Mouse (Mus musculus): ENCODE results near the gene Ipo7.

Ipo7 gene

DNA sequence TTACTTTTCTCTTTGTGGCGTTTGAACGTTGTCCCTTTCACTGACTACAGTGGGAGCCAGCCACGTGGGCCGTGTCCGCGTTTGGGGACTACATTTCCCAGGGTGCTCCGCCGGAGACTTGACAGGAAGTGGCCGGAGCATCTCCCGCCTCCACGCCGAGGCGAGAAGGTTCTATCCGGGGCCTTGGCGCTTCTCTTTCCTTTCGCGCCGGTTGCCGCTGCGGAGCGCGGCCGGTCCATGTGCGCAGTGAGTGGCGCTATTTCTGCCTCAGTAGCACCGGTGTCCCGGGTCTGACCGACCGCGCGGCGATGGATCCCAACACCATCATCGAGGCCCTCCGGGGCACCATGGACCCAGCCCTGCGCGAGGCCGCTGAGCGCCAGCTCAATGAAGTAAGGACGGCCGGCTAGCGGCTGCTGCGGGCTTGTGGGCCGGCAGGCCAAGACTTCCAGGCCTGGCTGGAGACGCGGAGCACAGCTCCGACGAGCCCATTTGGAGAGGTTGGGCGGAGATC is at the start of gene Ipo7:
Gene Ipo7, plus strand, starts transcription at position 158 of the 514 bp plus-strand sequence.
- under 1% methylated on average over 48 of the region's 48 CpGs for WGBS

DNA sequence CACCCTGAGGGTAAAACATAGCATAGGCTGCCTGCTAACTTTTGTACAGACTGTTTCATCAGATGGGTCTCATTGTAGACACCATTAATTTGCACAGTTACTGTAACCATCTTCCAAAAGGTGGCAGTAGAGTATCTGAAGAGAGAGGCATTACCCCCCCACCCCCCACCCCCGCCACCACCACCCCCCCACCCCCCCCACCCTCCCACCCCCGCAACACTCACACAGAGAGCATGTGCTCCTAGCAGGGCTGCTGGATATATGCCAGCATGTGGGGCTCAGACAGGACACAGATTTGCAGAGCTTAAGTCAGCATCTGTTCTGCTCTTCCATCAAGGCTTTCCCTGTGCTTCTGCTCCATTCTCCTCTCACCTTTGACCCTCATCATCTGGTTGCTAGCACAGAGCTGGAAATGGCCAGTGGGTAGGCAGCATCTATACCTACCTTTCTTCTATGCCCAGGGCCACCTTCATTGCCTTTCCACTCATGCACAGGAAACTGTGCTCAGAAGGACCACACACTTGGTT is 49.1 kb upstream of the Ipo7 start:
- WGBS, result 8% methylated on average over 2 of the region's 2 CpGs

DNA sequence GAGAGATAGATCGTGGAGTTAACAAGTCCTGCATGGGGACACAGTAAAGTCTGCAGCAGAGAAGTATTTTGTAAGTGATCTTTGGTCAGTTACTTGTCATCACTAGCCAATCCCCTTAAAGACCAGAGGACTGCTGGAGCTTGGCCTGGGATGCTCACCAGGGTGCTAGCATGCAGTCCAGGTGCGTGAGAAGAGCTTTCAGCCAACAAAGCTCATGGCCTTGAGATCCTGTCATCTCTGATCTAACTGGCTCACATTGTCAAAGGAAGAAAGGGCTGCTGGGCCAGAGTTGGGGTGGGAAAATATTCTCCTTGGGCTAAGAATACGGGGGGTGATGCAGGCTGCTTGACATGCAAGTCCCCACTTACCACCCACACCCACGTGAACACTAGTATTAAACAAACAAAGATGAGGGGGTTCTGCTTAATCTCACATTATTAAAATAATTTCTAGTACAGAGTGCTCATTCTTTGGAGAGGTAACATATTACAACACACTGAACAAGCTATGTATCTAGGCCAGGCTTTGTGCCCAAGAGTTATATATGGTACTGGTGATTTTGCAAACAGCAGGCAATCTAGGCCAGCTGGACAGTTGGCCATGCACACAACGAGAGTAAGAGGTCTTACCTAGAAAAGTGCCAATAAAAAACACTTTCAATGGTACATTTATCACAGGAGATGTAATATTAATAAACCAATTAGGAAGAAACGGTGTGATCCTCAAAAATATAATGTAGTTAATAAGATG is 41.9 kb upstream of the Ipo7 start:
- WGBS, result 75% methylated on average over 6 of the region's 6 CpGs

DNA sequence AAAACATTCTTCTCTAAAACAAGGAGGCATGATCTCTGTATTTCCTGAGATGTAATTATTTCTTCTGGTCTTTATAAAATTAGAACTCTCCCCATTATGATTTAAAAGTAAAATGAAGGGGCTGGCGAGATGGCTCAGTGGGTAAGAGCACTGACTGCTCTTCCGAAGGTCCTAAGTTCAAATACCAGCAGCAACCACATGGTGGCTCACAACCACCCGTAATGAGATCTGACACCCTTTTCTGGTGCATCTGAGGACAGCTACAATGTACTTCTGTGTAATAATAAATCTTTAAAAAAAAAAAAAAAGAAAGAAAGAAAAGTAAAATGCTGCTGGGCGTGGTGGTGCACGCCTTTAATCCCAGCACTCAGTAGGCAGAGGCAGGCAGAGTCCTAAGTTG is 40.9 kb upstream of the Ipo7 start:
- 58% methylated on average over 5 of the region's 5 CpGs for WGBS

DNA sequence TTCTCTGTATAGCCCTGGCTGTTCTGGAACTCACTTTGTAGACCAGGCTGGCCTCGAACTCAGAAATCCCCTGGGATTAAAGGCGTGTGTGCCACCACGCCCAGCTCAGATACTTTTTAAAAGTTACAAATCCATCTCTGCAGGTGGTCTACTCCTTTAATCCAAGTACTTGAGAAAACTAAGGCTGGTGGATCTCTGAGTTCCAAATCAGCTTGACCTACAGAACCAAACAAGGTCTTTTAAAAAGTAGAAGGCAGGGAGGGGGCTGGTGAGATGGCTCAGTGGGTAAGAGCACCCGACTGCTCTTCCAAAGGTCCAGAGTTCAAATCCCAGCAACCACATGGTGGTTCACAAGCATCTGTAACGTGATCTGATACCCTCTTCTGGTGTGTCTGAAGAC is 33.5 kb upstream of the Ipo7 start:
- WGBS, result 72% methylated on average over 5 of the region's 5 CpGs

DNA sequence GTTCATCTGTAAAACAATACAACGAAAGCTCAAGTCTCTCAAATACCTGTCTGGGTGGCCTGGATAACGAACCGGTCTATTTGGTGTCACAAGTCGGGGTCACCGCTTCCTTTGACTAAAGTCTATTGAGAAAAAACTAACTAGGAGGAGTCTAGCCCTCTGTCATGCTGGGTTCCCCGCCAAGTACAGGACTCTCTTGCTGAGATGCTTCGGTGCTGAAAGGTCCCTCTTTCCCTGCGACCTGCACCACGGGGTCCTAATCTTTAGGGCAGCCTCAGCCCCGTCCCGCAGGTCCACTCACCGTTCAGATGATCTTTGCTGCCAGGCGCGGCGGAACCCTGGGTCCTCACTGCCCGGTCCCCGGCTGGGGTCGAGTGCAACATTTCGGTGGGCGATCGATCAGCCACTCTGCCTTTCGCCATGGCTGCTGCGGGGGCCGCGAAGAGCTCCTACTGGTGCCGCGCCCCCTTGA is 32.4 kb upstream of the Ipo7 start:
- WGBS, result under 1% methylated on average over 27 of the region's 27 CpGs

DNA sequence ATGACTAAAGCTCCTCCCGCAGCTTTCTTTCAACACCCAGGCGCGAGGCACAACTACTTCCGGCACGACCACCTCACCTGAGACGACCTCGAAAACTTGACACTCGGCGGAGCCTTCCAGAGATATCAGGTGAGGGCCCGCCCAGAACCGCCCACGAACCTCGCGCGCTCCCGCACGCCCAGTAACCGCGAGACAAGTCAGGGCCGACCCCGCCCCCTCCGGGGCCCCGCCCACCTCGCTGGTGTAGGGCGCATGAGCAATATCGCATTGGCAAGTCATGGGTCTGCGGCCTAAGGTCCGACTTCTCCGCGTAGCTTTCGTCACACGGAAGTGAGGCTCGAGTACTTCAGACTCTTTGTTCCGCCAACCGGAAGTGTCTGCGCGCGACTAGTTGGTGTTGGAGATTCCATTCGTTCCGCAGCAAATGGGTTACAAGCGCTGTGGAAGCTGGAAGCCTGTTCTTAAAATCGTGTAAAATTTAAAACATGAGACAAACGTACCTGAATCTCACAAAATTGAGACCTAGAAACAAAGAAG is 31.9 kb upstream of the Ipo7 start:
- WGBS, result under 1% methylated on average over 43 of the region's 43 CpGs

DNA sequence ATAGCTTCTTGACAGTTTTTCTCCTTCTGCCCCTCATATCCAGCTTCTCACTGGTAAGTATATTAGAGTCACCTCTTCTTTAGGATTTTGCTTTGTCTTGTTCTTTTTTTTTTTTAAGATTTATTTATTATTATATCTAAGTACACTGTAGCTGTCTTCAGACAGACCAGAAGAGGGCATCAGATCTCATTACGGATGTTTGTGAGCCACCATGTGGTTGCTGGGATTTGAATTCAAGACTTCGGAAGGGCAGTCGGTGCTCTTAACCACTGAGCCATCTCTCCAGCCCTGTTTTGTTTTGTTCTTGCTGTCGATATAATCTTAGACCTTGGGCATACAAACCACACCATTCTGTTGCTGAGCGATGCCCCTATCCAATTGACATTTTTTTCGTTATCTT is 31.3 kb upstream of the Ipo7 start, which contains the start of gene Tmem41b:
Gene Tmem41b, minus strand, starts transcription at position 155 of the 400 bp plus-strand sequence.
- WGBS, result 32% methylated on average over 6 of the region's 6 CpGs

DNA sequence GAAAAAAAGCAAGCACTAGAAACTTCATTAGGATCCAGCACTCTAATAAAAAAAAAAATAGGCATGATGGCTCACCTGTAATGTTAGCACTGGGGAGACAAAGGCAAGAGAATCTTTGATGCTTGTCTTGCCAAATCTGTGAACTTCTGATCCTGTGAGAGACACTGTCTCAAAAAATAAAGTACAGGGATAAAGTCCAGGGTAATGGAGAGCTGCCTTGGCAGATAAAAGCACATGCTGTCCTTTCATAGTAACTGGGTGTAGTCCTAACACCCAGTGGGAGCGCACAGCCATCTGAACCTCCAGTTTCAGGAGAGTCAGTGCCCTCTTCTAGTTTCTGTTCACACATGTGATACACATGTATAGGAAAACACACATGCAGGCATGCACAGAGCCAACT is 26.8 kb upstream of the Ipo7 start:
- 100% methylated on average over 1 of the region's 1 CpGs for WGBS

DNA sequence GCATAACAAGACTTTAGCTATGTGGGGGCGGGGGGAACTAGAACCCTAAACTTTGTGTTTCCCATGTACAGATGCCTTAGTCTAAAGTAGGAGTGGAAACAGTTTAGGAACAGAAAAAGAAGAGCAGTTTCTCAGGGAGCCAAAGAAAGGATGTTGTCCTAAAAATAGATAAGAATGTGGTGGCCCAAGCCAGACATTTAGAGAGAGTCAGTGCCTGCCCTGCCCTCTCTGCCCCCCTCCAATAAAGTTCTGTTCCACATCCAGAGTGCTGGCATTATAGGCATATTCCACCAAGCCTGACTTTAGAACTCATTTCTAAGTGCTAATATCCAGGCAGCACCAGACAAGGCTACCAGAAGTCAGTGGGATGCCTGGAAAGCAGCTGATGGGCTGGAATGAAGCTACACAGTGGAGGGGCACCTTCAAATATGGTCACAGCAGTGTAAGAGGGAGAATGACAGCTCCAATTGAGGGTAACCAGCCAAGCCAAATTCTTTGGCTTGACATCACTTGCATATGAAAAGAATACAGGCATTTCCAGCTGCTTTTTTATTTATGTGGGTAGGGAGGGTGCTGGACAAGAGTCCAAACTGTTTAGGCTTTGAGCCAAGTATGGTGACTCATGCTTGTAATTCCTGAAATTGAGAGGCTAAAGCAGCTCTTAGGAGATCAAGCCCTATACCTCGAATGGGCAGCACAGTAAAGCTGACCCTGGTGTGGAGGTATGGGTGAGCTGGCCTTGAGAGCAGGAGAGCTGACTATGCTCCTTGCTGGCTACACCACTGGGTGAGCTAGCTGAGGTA is 24.7 kb upstream of the Ipo7 start:
- 51% methylated on average over 2 of the region's 2 CpGs for WGBS

DNA sequence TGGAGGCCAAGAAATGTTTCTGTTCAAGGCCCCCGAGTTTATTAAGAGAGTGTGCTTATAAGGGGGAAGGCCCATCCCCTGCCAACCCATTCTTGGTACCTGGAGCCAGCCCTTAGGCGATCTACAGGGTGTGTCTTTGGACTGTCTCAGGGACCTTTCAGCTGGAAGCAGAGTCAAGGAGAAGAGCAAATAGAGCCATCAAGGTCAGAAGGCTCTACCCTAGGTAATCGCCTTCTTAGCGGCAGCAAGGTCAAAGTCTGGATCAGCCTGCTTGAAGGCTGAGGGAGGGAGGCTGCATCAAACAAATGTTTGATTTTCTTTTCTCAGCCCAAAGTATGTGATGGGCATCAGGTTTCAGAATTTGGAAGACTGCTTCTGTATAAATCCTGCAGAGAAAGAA is 19.7 kb upstream of the Ipo7 start:
- 86% methylated on average over 4 of the region's 4 CpGs for WGBS

DNA sequence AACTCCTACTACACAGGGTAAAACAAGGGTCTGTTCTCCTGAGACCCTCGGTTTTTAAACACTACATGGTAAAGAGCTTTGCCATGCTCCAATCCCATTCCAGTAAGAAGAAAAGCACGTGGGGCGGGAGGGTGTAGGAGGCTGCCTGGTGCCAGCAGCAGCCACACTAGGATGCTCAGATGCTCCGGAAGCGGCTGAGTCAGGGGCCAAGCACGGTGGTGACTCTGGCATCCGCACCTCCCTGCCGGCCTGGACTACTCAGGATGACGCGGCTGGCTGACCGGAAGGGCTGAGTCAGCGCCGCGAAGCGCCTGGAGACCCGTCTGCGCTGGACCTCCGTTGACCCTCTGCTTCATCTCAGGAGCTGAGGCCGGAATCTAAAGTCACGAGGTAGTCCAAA is 15.1 kb upstream of the Ipo7 start:
- 22% methylated on average over 20 of the region's 20 CpGs for WGBS

DNA sequence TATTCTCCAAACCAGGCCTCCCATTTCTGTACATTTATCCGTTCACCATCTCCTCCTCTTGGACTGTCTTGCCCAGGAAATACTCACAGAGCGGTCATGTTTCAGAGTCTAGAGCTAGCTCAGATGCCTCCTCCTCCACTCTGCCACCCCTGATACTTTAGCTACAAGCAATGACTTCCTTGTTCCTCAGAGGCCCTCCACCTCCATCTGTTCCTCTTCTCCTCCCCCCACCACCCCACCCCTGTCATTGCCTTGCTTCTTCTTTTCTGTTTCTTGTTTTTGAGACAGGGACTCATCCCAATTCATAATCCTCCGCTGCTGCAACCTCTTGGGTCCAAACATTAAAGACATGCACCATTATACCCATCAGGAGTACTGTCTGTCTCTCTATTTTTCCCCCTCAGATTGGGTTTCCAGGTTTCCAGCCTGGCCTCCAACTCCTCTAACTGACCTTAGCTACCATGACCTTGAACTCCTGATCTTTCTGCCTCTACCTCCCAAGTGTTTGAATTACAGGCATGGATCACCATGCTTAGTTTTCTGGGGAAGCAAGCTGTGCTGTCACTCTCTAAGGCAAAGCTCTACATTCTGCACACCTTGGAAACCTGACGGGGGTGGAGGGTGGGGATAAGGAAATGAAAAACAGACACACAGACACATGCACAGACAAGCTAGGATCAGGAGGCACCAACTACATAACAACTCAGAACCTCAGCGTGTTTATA is 11.4 kb upstream of the Ipo7 start:
- WGBS, result 83% methylated on average over 5 of the region's 5 CpGs

DNA sequence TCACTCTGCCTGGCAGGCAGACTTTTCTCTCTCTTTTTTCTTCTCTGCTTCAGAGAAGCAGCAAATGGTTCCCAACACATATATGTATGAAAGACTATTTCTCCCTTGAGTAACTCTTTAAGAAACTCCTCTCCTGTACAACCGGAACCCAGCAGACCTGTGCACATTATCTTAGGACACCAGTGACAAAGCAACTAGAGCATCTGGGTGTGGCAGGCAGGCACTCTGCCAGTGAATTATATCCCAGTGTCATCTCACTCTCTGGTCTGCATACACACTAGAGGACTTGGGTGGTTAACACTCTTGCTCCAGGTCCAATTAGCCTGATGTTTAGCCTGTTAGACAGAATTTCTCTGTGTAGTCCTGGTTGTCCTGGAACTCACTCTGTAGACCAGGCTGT is 9.6 kb upstream of the Ipo7 start:
- 95% methylated on average over 1 of the region's 1 CpGs for WGBS

DNA sequence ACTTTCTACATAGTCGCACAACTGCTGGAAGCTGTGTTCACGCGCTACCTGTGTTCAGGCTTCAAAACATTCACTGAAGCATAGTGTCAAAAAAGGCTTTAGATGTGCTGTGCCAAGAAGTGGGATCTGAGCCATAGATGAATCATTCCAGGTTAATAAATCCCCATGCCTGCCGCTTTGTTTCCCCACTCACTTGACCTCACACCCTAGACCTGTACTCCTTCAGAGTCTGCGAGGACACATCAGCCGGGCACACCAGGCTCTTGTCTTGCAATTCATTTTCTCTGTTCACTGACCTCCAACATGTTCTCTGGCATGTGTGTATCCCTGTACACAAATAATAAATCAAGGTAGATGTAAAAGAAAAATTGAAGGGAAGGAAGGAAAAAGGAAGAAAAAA is 9.0 kb upstream of the Ipo7 start:
- 94% methylated on average over 6 of the region's 6 CpGs for WGBS

DNA sequence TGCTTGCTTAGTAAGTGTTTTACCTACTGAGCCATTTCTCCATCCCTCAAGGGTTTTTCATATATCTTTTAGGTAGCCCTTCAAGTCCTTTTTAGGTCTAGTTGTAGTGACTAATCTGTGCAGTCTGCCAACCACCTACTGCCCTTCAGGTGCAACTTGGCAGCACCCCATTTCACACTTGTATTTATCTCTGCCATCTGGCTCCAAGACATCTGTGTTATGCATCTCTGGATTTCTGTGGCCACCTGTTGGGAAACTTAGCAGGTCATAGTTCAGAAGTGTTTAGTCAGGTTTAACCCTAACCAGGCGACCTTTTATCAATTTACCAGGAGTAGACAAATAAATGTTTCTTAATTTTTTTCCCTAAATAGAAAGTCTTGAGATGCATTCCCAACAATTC is 6.7 kb upstream of the Ipo7 start:
- 69% methylated on average over 1 of the region's 1 CpGs for WGBS

DNA sequence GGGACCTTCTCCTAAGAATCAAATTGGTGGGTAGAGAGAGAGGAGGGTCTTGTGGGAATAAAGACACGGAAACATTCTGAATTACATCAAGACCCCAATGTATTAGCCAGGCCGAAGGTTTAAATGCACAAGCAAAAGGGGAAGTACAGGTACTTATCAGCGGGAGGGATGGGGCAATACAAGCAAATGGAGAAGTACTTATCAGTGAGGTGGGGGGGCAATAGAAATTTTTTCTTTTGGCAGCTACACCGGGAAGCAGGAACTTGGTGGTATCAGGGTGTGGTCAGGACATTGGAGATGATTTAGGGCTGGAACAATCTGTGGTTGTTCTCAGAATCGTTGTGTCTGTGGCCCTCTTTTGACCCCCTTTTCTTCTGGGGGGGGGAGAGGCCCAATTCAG is 3.8 kb upstream of the Ipo7 start:
- WGBS, result 88% methylated on average over 5 of the region's 5 CpGs

DNA sequence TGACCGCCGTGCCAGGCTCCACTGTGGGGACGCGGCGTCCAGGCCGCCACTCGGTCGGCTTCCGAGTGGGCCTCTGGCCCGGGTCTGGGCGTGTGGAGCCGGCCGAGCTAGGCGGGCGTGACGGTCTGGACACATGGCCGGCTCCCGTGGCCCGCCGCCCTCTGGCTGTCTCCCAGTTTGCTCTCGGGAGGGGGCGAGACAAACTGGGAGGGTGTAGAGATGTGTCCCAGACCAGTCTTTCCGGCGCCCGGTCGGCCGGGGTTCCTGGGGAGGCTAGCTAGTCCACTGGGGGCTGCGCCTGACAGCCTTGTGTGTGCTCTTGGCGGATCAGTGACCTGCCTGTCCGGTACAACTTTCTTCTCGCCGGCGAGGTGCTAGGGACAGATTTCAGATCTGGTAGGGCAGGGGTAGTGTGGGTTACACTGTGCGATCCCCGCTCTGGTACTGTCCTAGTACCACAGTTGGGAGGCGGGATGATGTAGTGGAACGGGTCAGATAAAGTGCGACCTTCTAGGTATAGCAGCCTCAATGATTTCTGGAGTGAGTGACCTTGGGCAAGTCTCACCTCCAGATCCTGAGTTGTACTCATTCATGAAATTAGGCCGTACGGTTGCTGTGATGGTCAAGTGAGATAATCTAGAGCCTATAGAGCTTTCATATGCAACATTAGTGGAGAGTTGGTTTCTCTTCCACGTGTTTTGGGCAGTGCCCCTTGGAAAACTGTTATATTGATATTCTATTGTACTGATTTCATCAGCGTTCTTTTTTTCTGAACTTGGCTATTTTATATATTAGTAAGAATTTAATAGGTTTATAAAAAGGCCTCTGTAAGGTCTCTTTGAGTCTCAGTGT is 783 bp downstream of the Ipo7 start:
- WGBS, result under 1% methylated on average over 42 of the region's 42 CpGs

DNA sequence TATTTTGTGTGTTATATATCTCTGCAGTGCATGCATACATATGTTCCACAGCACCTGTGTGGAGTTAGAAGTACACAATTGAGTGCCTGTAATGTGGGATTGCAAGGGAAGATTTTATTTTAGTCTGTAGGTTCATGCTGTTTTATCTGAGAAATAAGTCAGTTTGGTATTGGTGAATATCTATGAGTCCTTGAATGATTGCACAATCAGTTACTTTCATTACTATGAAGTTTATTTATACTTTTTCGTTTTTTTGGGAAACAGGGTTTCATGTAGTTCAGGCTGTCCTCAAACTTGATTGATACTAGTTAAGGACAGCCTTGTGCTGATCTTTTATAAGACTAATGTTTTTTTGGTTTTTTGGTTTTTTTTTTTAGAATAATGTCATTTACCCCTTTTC is 5.5 kb downstream of the Ipo7 start:
- WGBS, result 89% methylated on average over 1 of the region's 1 CpGs

DNA sequence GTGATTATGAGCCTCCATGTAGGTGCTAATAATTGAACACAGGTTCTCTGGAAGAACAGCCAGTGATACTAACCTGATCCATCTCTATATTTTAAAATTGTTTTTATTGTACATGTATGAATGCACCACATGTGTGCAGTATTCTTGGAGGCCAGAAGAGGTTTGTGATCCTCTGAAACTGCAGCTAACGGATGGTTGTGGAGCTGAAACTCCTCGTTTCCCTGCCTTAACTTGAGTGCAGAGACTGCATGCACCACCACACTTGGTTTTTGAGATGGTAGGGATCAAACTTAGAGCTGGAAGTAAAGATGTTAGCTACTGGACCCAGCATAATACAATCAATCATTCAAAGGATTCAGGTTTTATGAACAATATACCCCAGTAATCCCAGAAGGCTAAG is 8.5 kb downstream of the Ipo7 start:
- WGBS, result 70% methylated on average over 2 of the region's 2 CpGs

DNA sequence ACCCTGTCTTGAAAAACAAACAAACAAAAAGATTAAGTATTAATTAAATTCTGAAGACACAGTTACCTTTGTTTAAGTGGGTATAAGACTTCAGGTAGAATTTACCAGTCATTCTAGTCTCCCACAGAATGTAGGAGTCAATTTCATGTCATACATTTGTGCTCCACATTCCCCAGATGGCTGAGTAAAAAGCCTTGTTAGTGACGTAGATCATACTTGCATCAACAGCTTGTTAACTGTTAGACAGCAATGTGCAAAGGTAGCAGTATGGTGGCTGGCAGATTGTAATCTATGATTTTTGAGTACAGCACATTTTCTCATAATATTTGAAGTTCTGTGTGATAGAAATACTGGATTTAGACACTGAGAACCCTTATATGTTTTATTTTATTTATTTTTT is 10.8 kb downstream of the Ipo7 start:
- WGBS, result 45% methylated on average over 1 of the region's 1 CpGs
